Mouse (Mus musculus) bone marrow, adult 2 months (tissue): Measurements from ENCODE around the gene Kctd14.

Experiments used
- CTCF ChIP-seq: fragments of 200-500 bp; IDR thresholded peaks from 2 replicates; pipeline ENCODE4 v1.5.1; 2011; ENCODE audit warnings: low read length, control low read depth; ENCODE audit not compliant: control insufficient read depth, insufficient read depth
- POLR2A ChIP-seq: fragments of 200-500 bp; IDR thresholded peaks from 2 replicates; pipeline ENCODE4 v1.6.1; 2011; ENCODE audit warnings: low read depth, mild to moderate bottlenecking, control low read depth, low read length, borderline replicate concordance; ENCODE audit not compliant: control insufficient read depth

DNA sequence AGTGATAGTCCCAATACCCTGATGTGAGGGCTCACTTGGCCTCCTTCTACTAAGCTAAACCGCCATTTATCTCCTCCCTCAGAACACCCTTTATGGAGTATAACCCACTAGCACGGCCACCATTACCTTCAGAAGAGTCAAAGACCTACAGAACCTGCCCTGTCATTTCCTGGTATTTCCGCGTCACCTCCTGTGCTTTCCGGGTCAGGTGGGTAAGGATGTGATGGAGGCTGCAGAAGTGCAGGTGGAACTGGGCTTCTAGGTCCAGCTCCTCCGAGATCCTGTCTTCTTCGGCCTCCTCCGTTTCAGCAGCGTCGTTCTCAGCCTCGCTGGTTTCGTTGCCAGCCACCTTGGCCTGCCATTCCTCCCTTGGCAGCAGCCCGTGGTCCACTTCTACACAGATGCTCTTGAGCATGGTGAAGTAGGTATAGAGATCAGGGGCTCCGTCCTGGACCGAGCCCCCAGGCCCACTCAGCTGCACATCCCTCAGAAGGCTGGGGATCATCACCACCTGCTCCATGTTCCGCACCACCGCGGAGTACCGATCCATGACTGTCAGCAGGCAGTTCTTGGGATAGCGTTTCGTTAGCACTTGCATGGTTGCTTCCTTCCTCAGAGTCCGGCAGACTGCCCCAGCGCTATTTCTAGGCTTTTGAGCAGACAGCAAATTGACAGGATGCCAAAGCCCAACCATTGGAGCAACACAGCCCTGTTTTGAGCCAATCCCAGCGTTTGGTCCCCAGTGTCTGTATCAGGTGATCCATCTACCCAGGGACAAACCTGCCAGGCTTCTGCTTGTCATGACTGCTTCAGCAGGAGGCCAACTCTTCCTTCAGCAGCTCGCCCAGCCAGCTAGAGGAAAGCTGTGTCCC is 34.0 kb upstream of the Kctd14 start, which contains the start of gene Thrsp:
- TF ChIP-seq POLR2A (no peak), CTCF (no peak)
